In genomic region chr1:182797048-182797447, GRCm38 (mm10) we compare ENCODE assay signal across 13 mouse cellular contexts. TPM values are rescaled to one million over a fixed set of nuclear protein-coding genes. Genes with fewer than 3 reads are reported as not detected.
A peak's percentile ranks its signal among the peaks of the same experiment; 100 is the strongest.
DNase-seq lines count a peak whose midpoint lies in the region; ATAC-seq lines count a peak whose summit lies in the region.
"Had no signal": no experiment of that assay in that cellular context is flagged by ENCODE, and none has a peak within 500 bp of the region (broad histone marks: within the 10 kb centered on the region; RNA-seq: fewer than 3 reads in every experiment).

No protein-coding gene starts in this region.

- no peaks in the 10 kb centered on the region for H3K9me3 ChIP-seq in heart, embryonic 10.5 days
- no peaks in the 10 kb centered on the region for H3K9me3 ChIP-seq in midbrain, embryonic 14.5 days (ENCODE audit: control insufficient read depth, low read length)
- H3K9me3 ChIP-seq: stomach, embryonic 15.5 days had no signal

- peaks cover 40% of the 10 kb centered on the region for H3K4me1 ChIP-seq in heart, embryonic 10.5 days
- no peaks in the 10 kb centered on the region; the same call in 1 of the 2 replicates for H3K4me1 ChIP-seq in midbrain, embryonic 14.5 days (ENCODE audit: control insufficient read depth, insufficient read depth, low read length)

- no peaks in the 10 kb centered on the region for H3K36me3 ChIP-seq in heart, embryonic 10.5 days
- no peaks in the 10 kb centered on the region for H3K36me3 ChIP-seq in midbrain, embryonic 14.5 days (ENCODE audit: control insufficient read depth, insufficient read depth, low read length)
- H3K36me3 ChIP-seq: stomach, embryonic 15.5 days had no signal

- ATAC-seq in midbrain, embryonic 14.5 days (ENCODE audit: low FRiP score, low TSS enrichment): no peak; the same call in 1 of the 2 replicates
- no peak for ATAC-seq in erythroid progenitor cell, adult 5-6 weeks (replicated peaks; ENCODE audit: low FRiP score, poor library complexity, severe bottlenecking)

- H3K9ac ChIP-seq in midbrain, embryonic 14.5 days (replicated peaks; ENCODE audit: low read length): no peak overlapping the region
- H3K9ac ChIP-seq: stomach, embryonic 15.5 days had no signal

- H3K4me2 ChIP-seq in midbrain, embryonic 14.5 days (ENCODE audit: low read length): no peak overlapping the region
- H3K4me2 ChIP-seq: stomach, embryonic 15.5 days had no signal

- no peak for DNase-seq in heart, embryonic 10.5 days (ENCODE audit: low spot score)
- DNase-seq in heart, postnatal 25 days (ENCODE audit: low spot score): no peak
- DNase-seq in brain, adult 2 months (ENCODE audit: low read depth, low spot score): peak; percentile 92
- DNase-seq in cerebellum, postnatal 36 days: peak; percentile 49 to 69
- peak; percentile 50 for DNase-seq in midbrain, embryonic 14.5 days
- DNase-seq in adrenal gland, postnatal 36 days: no peak
- DNase-seq in thymus, adult 18-20 months: no peak

- peak overlapping the region; percentile 62; the same call in 1 of the 2 replicates for H3K27ac ChIP-seq in heart, embryonic 10.5 days
- no peak overlapping the region for H3K27ac ChIP-seq in midbrain, embryonic 14.5 days (replicated peaks; ENCODE audit: low read depth, low read length)
- H3K27ac ChIP-seq: stomach, embryonic 15.5 days had no signal

- H3K27me3 ChIP-seq in heart, embryonic 10.5 days (ENCODE audit: insufficient read depth, poor library complexity, severe bottlenecking): 0 out of 2 replicates have a peak, but pooled peaks cover 5% of the 10 kb centered on the region
- no peaks in the 10 kb centered on the region for H3K27me3 ChIP-seq in midbrain, embryonic 14.5 days (ENCODE audit: control insufficient read depth, insufficient read depth, low read length)
- H3K27me3 ChIP-seq: CH12.LX; stomach, embryonic 15.5 days had no signal

- no peak overlapping the region for H3K4me3 ChIP-seq in heart, embryonic 10.5 days
- H3K4me3 ChIP-seq in midbrain, embryonic 14.5 days (replicated peaks; ENCODE audit: low read depth, low read length): no peak overlapping the region
- H3K4me3 ChIP-seq: stomach, embryonic 15.5 days had no signal

- WGBS in heart, embryonic 10.5 days: 60% methylated on average over 14 of the region's 14 CpGs
- 63% methylated on average over 14 of the region's 14 CpGs for WGBS in midbrain, embryonic 14.5 days

- intact Hi-C loops in heart, postnatal 25 days (cut with DNase I): no loop called here

RNA-seq across cellular contexts. Expression of gene Susd4, which starts 33.4 kb away (rescaled TPM):
- polyA plus RNA-seq in heart, embryonic 10.5 days (2016; fragmentation: Nextera tagmentation; extraction: Ambion mirVana): 6.5 and 9.4 TPM in 2 replicates
- under 1 TPM; 0.39 to 0.45 TPM for total RNA-seq in heart, postnatal 25 days (2021)
- 71.0 and 75.4 TPM in 2 replicates for polyA plus RNA-seq in midbrain, embryonic 14.5 days (2014; fragmentation: Nextera tagmentation; extraction: Ambion mirVana)
- 1 to 10 TPM; 2.2 to 4.1 TPM for total RNA-seq in adrenal gland, postnatal 36 days (2021)
- total RNA-seq in erythroid progenitor cell, adult 5-6 weeks (2015; ENCODE audit: low replicate concordance): not detected in 2 replicates
- not detected in 2 replicates for total RNA-seq in erythroid progenitor cell, adult 5-6 weeks (2017; ENCODE audit: low replicate concordance)
- total RNA-seq: CH12.LX had no signal

RNA-seq across cellular contexts. Expression of gene Ccdc185, which starts 48.1 kb away (rescaled TPM):
- 0.08 TPM in 1 of 2 replicates, not detected in the other for polyA plus RNA-seq in heart, embryonic 10.5 days (2016; fragmentation: Nextera tagmentation; extraction: Ambion mirVana)
- total RNA-seq in heart, postnatal 25 days (2021): not detected
- polyA plus RNA-seq in midbrain, embryonic 14.5 days (2014; fragmentation: Nextera tagmentation; extraction: Ambion mirVana): not detected in 2 replicates
- not detected for total RNA-seq in adrenal gland, postnatal 36 days (2021)
- total RNA-seq in erythroid progenitor cell, adult 5-6 weeks (2015; ENCODE audit: low replicate concordance): not detected in 2 replicates
- total RNA-seq in erythroid progenitor cell, adult 5-6 weeks (2017; ENCODE audit: low replicate concordance): not detected in 2 replicates
- total RNA-seq: CH12.LX; liver, adult 2 months had no signal
- polyA plus RNA-seq: embryonic facial prominence, embryonic 14.5 days; intestine, embryonic 14.5 days; liver, adult 2 months; stomach, embryonic 15.5 days had no signal

Comparison
In these comparisons a context has a peak if more than half of its experiments do, and no peak if none do; other contexts are left out.
1. DNase-seq: peak in brain, adult 2 months (single experiment), cerebellum, postnatal 36 days (2 of 2) and midbrain, embryonic 14.5 days (single experiment); none in heart, embryonic 10.5 days (single experiment), heart, postnatal 25 days (single experiment), adrenal gland, postnatal 36 days (0 of 2) and thymus, adult 18-20 months (0 of 2).